Mouse (Mus musculus): Measurements from ENCODE around the gene Vps37c. TPM values are rescaled to one million over a fixed set of nuclear protein-coding genes. Genes with fewer than 3 reads are reported as not detected.

Vps37c gene
- total and polyA plus RNA-seq, 3 experiments: 8.1 to 11.9 TPM; not detected in 1

DNA sequence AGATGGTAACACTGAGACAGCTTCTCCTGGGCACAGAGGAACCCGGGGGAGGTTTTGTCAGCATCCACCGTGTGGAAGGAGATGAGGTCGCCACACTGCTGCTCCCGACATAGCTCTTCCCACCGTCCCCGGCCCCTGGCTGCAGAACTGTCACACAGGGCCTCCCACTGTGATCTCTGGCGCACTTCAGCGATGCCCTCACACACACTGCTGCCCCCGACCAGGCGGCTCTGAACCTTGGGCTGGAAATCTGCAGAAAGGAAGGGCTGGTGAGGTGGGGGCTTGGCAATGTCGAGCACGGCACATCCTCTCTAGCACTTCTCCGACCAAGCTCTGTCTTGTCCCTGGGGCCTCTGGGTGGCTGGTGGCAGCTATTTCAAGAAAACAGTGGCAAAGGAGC lies 34.5 kb downstream of the Vps37c start:
- H3K9ac ChIP-seq (ENCODE audit: control insufficient read depth, low read depth, low read length, poor library complexity, severe bottlenecking): no peak overlapping the region
- TF ChIP-seq NRF1 (IDR thresholded peaks at IDR 0.05; ENCODE audit: insufficient read depth, low read depth, low read length, poor library complexity, severe bottlenecking) (no peak), POLR2AphosphoS2 (IDR thresholded peaks at IDR 0.05; ENCODE audit: low read length) (no peak), MYB (IDR thresholded peaks at IDR 0.05; ENCODE audit: low read depth, low read length) (no peak), POLR2AphosphoS5 (IDR thresholded peaks at IDR 0.05; ENCODE audit: borderline replicate concordance, low read depth, low read length) (no peak), ZC3H11A (IDR thresholded peaks at IDR 0.05; ENCODE audit: low read depth, low read length) (no peak), USF1 (IDR thresholded peaks at IDR 0.05; ENCODE audit: low read depth, low read length) (no peak), USF2 (IDR thresholded peaks at IDR 0.05; ENCODE audit: borderline replicate concordance in 1 of 2, insufficient read depth in 1 of 2, low read depth in 1 of 2, low read length in 2 of 2) (no peak), BHLHE40 (IDR thresholded peaks at IDR 0.05; ENCODE audit: borderline replicate concordance, low read depth, low read length) (no peak), SMC3 (IDR thresholded peaks at IDR 0.05; ENCODE audit: low read depth, low read length) (no peak), E2F4 (IDR thresholded peaks at IDR 0.05; ENCODE audit: borderline replicate concordance, low read depth, low read length) (no peak), RAD21 (IDR thresholded peaks at IDR 0.05; ENCODE audit: low read depth, low read length) (no peak), POLR2A (IDR thresholded peaks at IDR 0.05; ENCODE audit: control insufficient read depth in 1 of 2, insufficient read depth in 1 of 2, low read depth in 1 of 2, low read length in 2 of 2, poor library complexity in 1 of 2) (no peak), ZMIZ1 (IDR thresholded peaks at IDR 0.05; ENCODE audit: low read depth, low read length) (no peak), TCF12 (IDR thresholded peaks at IDR 0.05; ENCODE audit: low read depth, low read length) (no peak)
- no peak overlapping the region for H3K4me3 ChIP-seq (ENCODE audit: control insufficient read depth in 1 of 2, insufficient read depth in 1 of 2, low read depth in 2 of 2, low read length in 2 of 2)
- no peaks in the 10 kb centered on the region for H3K79me2 ChIP-seq (ENCODE audit: control insufficient read depth, insufficient read depth, low read length, poor library complexity)
- DNase-seq (ENCODE audit: low read depth, low spot score): no peak
- H3K36me3 ChIP-seq (ENCODE audit: control insufficient read depth in 1 of 2, insufficient read depth in 2 of 2, low read length in 2 of 2): no peaks in the 10 kb centered on the region
- H3K4me1 ChIP-seq (ENCODE audit: control insufficient read depth in 1 of 2, insufficient read depth in 2 of 2, low read length in 2 of 2): no peaks in the 10 kb centered on the region
- no peaks in the 10 kb centered on the region for H3K9me3 ChIP-seq (replicated peaks; ENCODE audit: insufficient read depth, low read length)
- H3K27me3 ChIP-seq (ENCODE audit: control insufficient read depth in 1 of 2, insufficient read depth in 2 of 2, low read length in 2 of 2): no peaks in the 10 kb centered on the region; a peak in 2 of 4 replicates
- no peak overlapping the region for H3K27ac ChIP-seq (ENCODE audit: control insufficient read depth, low read depth, low read length)

- Histone ChIP-seq H3K79me2 (ENCODE audit: control insufficient read depth, insufficient read depth, low read length, poor library complexity) (no peaks in the 10 kb centered on the region), H3K4me1 (ENCODE audit: control insufficient read depth in 1 of 2, insufficient read depth in 2 of 2, low read length in 2 of 2) (no peaks in the 10 kb centered on the region), H3K27ac (ENCODE audit: control insufficient read depth, low read depth, low read length) (no peak overlapping the region), H3K9me3 (replicated peaks; ENCODE audit: insufficient read depth, low read length) (no peaks in the 10 kb centered on the region), H3K9ac (ENCODE audit: control insufficient read depth, low read depth, low read length, poor library complexity, severe bottlenecking) (no peak overlapping the region), H3K36me3 (ENCODE audit: control insufficient read depth in 1 of 2, insufficient read depth in 2 of 2, low read length in 2 of 2) (no peaks in the 10 kb centered on the region), H3K27me3 (ENCODE audit: control insufficient read depth in 1 of 2, insufficient read depth in 2 of 2, low read length in 2 of 2) (peaks cover 0 to 2% of the 10 kb centered on the region in 2 experiments; a peak in 2 of 4 replicates), H3K4me3 (ENCODE audit: control insufficient read depth in 1 of 2, insufficient read depth in 1 of 2, low read depth in 2 of 2, low read length in 2 of 2) (no peak overlapping the region)
- no peak for DNase-seq (ENCODE audit: low read depth, low spot score)
- TF ChIP-seq TBP (IDR thresholded peaks at IDR 0.05; ENCODE audit: low read depth, low read length) (no peak), RCOR1 (IDR thresholded peaks at IDR 0.05; ENCODE audit: low read depth, low read length) (no peak), MAFK (IDR thresholded peaks at IDR 0.05; ENCODE audit: borderline replicate concordance, low read depth, low read length) (no peak), MEF2A (IDR thresholded peaks at IDR 0.05; ENCODE audit: extremely low read depth, insufficient replicate concordance, low read depth, low read length, poor library complexity, severe bottlenecking) (no peak), HCFC1 (IDR thresholded peaks at IDR 0.05; ENCODE audit: low read depth, low read length) (no peak), TCF12 (IDR thresholded peaks at IDR 0.05; ENCODE audit: low read depth, low read length) (no peak), SMC3 (IDR thresholded peaks at IDR 0.05; ENCODE audit: low read depth, low read length) (no peak), EP300 (IDR thresholded peaks at IDR 0.05; ENCODE audit: low read depth in 1 of 2, low read length in 2 of 2) (no peak), POLR2AphosphoS5 (IDR thresholded peaks at IDR 0.05; ENCODE audit: borderline replicate concordance, low read depth, low read length) (no peak), NELFE (IDR thresholded peaks at IDR 0.05; ENCODE audit: low read depth, low read length) (no peak), ZKSCAN1 (IDR thresholded peaks at IDR 0.05; ENCODE audit: low read depth, low read length) (no peak), RAD21 (IDR thresholded peaks at IDR 0.05; ENCODE audit: low read depth, low read length) (no peak), SIN3A (IDR thresholded peaks at IDR 0.05; ENCODE audit: low read length) (no peak), ELF1 (IDR thresholded peaks at IDR 0.05; ENCODE audit: low read depth, low read length) (no peak)
Measured at GRCm38 (mm10) chr19:10723649-10724048, 35.1 kb downstream of the Vps37c start.

Data from MEL (cell line).